Mouse (Mus musculus): ENCODE measurements around the gene Mdk.
A peak's percentile ranks its signal among the peaks of the same experiment; 100 is the strongest.

The Mdk gene

GRCm38 (mm10) chr2:91932160-91932711, at the start of gene Mdk:
Mdk (minus strand) TSS chr2:91932297.
- peak; percentile 64 for DNase-seq (ENCODE audit: low read depth)

- no peak for DNase-seq (ENCODE audit: low read depth)
Observed at GRCm38 (mm10) chr2:91980830-91981229, 48.7 kb upstream of the Mdk start.

GRCm38 (mm10) chr2:91980245-91980644, 48.1 kb upstream of the Mdk start:
- DNase-seq (ENCODE audit: low read depth) = no peak

GRCm38 (mm10) chr2:91978547-91978946, 46.5 kb upstream of the Mdk start:
- DNase-seq (ENCODE audit: low read depth) = no peak

GRCm38 (mm10) chr2:91977960-91978359, 45.9 kb upstream of the Mdk start:
- DNase-seq (ENCODE audit: low read depth) = peak; percentile 49

- DNase-seq (ENCODE audit: low read depth) = peak; percentile 68
Observed at GRCm38 (mm10) chr2:91975581-91976541, 43.8 kb upstream of the Mdk start, which contains the start of gene Dgkz. Dgkz (minus strand) TSS chr2:91975864.

GRCm38 (mm10) chr2:91973416-91974135, 41.5 kb upstream of the Mdk start:
- DNase-seq (ENCODE audit: low read depth) = no peak

GRCm38 (mm10) chr2:91972121-91972566, 40.0 kb upstream of the Mdk start:
- peak; percentile 45 for DNase-seq (ENCODE audit: low read depth)

GRCm38 (mm10) chr2:91971231-91972097, 39.4 kb upstream of the Mdk start:
- DNase-seq (ENCODE audit: low read depth) = no peak

- no peak for DNase-seq (ENCODE audit: low read depth)
Observed at GRCm38 (mm10) chr2:91967962-91968361, 35.9 kb upstream of the Mdk start.

GRCm38 (mm10) chr2:91966367-91966766, 34.3 kb upstream of the Mdk start:
- no peak for DNase-seq (ENCODE audit: low read depth)

GRCm38 (mm10) chr2:91965417-91965816, 33.3 kb upstream of the Mdk start:
- no peak for DNase-seq (ENCODE audit: low read depth)

- peak; percentile 63 for DNase-seq (ENCODE audit: low read depth)
Observed at GRCm38 (mm10) chr2:91964610-91965204, 32.6 kb upstream of the Mdk start.

GRCm38 (mm10) chr2:91963443-91963932, 31.4 kb upstream of the Mdk start:
- DNase-seq (ENCODE audit: low read depth) = peak; percentile 95

GRCm38 (mm10) chr2:91962864-91963401, 30.8 kb upstream of the Mdk start:
- peak; percentile 50 for DNase-seq (ENCODE audit: low read depth)

- peak; percentile 85 for DNase-seq (ENCODE audit: low read depth)
Observed at GRCm38 (mm10) chr2:91961901-91962761, 30.0 kb upstream of the Mdk start.

GRCm38 (mm10) chr2:91960459-91960858, 28.4 kb upstream of the Mdk start:
- no peak for DNase-seq (ENCODE audit: low read depth)

GRCm38 (mm10) chr2:91959544-91960410, 27.7 kb upstream of the Mdk start:
- DNase-seq (ENCODE audit: low read depth) = no peak

Measured in induced T-regulatory cell, adult 2 months (primary cell).